Mouse (Mus musculus) monocyte, adult 2 months (primary cell): ENCODE measurements around the gene Xpo5.

Source experiments
- DNase-seq, 2 experiments: peaks; one replicate each; pipeline ENCODE4 v3.0.0; 2022; ENCODE audit warnings: low spot score in 2 of 2, low read depth in 1 of 2

Gene Xpo5

DNA sequence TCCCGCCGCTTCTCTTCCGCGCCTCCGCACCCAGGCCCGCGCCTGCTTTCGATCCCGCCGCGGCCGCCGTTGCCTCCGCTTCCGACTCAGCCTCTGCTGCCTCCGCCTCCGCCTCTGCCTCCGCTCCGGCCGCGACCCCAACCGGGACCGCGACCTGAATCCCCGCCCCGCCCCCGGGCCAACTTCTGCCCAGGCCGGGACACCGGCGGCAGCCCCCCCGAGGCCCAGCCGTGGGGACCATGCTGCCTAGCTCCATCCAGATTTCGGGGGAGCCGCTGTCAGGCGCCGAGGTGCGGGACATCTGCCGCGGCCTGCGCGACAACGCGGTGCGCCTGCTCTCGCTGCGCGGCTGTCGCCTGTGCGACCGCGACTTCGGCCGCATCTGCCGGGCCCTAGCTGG is 51.5 kb downstream of the Xpo5 start:
- DNase-seq, result no peak

GRCm38 (mm10) chr17:46255147-46255546 is 52.6 kb downstream of the Xpo5 start:
- DNase-seq, result no peak

DNA sequence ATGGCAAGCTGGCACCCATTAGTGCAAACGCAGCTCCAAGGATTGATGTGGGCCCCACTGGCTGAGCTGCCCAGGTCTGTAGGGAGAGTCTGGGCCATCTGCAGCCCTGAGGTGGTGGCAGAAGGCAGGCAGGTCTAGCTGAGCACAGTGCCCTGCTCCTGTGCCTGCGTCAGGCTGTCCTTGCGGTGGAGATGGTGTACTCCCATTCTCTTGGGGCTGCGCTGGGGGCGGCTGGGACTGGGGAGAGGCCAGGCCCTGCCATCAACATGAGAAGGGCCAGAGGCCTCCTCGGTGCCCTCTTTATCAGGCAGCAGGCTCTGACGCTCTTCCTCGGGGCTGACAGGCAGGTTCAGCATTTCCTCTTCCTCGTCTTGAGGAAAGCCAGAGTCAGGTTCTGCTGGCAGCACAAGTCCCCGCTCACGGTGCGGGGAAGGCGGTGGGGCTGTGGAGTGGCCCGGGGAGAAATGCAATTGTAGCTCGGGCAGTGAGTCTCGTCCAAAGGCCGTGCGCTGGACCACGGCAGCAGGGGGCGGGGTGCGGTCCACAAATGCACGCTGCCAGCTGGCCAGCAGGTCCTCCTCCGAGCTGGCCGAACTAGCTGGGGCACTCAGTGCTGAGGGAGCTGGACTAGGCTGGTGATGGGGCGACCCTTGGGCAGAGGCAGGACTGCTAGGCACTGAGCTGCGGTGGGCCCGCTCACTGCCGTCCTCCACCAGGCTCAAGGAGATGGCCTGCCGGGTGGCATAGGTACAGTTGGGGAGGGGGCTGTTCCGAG is 55.9 kb downstream of the Xpo5 start:
- DNase-seq, result no peak

DNA sequence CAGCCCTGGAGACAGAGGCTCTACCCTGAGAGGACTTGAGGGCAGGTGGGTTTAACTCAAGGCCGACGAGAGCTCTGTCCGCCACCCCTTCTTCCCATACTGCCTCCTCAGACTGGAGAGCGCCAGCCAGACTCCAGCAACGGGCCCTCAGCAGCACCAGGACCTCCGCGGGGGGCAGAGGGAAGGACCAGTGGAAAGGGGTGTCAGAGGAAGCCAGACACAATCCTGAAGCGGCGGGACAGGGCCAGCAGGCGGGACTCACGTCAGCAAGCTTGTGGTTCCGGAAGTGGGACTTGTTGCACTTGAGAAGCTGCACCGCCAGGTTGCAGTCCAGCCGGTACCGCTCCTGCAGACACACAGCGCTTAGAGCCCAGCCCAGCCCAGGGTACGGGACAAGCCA is 57.1 kb downstream of the Xpo5 start:
- DNase-seq, result no peak

- no peak for DNase-seq
These were observed 59.7 kb downstream of the Xpo5 start for GRCm38 (mm10) chr17:46262201-46262694.

GRCm38 (mm10) chr17:46265502-46265901 is 62.9 kb downstream of the Xpo5 start:
- no peak for DNase-seq

DNA sequence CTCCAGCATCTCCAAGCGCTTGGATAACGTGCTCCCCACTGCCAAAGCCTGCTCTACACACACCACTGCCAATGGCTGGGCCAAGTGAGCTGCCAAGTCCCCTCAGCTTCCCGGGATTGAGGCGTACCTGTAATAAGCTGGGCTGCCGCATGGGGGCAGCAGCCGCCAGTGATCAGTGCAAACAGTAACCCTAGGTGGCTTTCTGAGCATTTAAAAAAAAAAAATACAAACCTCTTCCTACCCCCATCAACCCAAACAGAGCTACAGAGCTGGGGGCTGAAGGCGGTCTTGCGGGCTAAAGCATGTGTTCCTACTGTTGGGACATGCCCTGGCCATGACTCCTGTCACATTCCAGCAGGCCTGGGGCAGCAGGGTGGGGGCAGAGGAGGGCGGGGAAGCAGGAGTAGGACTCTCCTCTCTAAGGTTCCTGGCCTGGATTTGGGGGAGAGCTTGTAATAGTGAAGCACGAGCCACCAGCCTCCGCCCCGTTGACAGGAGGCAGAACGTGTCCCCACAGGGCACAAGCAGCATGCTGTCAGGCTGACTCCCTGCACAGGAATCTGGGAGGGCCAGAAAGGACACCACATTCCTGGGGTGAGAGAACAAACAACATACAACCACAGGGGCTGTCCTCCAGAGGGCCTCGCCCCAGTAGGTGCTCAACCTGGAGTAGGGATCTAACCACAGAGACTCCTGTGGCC is 63.5 kb downstream of the Xpo5 start:
- DNase-seq, result peak; percentile 31 to 59

GRCm38 (mm10) chr17:46266986-46267385 is 64.4 kb downstream of the Xpo5 start:
- DNase-seq, result no peak

- no peak for DNase-seq
These were observed 64.9 kb downstream of the Xpo5 start for GRCm38 (mm10) chr17:46267511-46267910.

DNA sequence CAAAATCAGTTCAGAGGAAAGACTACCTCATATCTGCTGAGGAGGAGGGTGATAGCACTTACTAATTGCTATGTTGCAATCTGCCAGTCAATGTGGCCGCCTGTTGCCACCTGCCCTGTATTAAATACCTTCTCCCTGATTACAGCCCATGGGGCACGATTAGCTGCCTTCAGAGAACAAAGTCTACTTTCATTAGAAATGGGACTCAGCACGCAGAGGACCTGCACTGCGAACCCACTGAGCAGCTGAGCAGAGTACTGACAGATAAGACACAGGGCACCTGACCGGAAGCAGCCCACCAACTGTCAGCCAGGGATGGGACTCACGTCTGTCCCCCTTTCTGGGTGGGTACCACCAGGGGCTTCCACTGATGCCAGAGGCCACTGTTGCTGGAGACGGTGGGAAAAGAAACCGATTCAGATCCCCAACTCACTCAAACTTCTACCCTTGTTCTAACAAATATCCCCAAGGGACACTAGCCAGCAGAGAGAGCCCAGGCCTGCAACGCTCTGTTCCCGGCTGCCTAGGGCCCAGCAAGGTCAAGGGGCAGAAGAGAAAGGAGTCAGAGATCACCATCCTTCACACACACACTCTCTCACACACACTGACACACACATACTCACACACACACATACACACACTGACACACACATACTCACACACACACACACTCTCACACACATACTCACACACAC is 65.6 kb downstream of the Xpo5 start:
- DNase-seq, result no peak

- DNase-seq, result no peak
These were observed 67.4 kb downstream of the Xpo5 start for GRCm38 (mm10) chr17:46269771-46270534.

GRCm38 (mm10) chr17:46272058-46272457 is 69.5 kb downstream of the Xpo5 start:
- no peak for DNase-seq

DNA sequence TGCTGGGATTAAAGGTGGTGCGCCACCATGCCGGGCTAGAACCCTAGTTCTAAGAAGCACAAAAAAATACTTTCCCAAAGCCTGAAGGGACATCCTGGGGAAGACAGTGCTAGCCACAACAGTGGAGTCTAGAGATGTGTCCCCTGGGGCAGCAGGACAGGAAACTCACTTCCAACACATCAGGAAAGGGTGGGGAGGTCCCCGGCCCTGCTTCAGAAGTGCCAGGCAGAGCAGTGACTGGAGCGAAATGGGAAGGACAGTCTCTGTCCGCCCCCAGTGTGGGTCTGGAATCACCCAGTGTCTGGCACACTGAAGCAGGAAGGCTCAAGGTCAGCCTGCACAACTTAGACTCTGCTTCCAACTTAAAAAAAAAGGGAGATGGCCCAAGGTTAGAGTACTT is 70.1 kb downstream of the Xpo5 start:
- DNase-seq, result no peak

DNA sequence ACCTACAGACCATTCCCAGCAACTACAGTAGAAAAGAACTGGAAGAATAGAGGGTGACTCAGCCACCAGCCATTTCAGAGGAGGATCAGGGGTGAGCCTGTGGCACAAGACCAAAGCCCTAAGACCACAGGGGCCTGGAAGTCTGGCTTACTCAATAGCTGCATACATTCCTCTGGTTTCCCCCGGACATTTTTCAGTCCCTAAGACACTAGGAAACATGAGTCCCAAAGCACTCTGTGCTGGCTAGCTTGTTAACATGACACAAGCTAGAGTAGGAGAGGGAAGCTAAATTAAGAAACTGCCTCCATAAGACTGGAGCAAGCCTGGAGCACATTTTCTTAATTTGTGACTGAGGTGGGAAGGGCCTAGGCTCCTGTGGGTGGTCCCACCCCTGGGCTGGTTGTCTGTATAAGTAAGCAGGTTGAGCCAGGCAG is 71.2 kb downstream of the Xpo5 start:
- DNase-seq, result no peak

DNA sequence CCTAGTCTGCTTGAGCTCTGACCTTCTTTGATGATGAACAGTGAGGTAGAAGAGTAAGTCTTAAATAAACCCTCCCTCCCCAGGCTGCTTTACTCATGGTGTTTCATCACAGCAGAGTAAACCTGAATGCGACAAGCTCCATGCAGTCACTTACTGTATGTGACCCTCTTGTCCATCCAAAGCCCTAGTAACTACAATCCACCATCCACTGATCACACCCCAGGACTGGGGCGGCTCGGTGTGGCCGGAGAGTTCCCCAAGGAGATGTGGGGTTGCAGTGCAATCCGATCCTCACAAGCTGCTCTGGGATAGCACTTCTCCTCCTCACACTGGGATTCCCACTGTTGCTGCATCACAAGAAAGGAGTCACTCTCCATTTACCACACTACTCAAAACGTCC is 71.9 kb downstream of the Xpo5 start:
- no peak for DNase-seq

- no peak for DNase-seq
These were observed 72.5 kb downstream of the Xpo5 start for GRCm38 (mm10) chr17:46275034-46275433.

DNA sequence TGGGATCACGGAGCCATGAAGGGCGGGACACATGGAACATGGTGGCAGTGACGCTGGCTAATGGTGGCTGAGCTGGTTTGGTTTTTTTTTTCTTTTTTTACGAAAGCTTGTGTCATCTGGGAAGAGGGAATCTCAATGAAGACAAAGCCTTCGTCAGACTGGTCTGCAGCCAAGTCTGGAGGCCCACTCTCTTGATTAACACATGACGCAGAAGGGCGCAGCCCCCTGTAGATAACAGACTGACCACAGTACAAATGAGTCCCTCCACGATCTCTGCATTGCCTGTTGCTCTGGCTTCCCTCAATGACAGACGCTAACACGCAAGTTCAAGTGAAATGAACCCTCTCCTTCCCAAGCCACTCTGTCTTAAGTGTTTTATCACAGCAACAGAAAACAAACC is 72.9 kb downstream of the Xpo5 start:
- DNase-seq, result no peak

- no peak for DNase-seq
These were observed 75.0 kb downstream of the Xpo5 start for GRCm38 (mm10) chr17:46277586-46277985.

- no peak for DNase-seq
These were observed 75.6 kb downstream of the Xpo5 start for GRCm38 (mm10) chr17:46278011-46278765.

DNA sequence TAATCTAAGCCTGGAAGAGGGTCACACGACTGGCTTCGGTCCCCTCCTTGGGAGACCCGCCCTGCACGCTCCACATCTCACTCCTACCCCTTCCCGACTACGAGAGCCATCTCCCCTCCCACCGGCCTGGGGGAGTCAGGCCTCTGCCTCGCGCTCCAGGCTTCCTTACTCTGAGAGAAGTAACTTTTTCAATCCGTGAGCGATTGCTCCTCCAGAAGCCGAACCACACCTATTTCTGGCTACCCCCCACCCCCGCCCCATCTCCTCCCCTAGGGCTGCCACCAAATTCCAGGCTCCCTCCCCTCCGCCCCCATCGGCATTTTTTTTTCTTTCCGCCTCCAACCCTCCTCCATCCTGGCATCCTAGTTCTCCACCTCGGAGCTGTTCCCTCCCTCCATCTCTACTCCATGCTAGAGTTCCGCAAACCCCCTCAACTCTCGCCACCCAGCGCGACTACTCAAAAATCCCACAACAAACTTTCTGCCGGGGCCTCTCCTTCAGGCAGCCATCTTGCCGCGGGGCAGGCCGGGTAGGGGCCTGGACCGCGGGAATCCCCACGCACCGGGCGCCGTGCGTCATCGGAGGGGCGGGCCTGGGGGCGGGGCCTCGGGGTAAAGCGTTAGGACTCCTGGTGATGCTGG is 80.0 kb downstream of the Xpo5 start, which contains the start of gene Tjap1:
TSS of gene Tjap1 (minus strand) at position 544 of the 641 bp plus-strand sequence.
- peak; percentile 22 to 62 for DNase-seq
